Mouse (Mus musculus) intestine, embryonic 14.5 days (tissue): ENCODE results near the gene Crispld2. TPM values are rescaled to one million over a fixed set of nuclear protein-coding genes. Genes with fewer than 3 reads are reported as not detected.

Source experiments
- ATAC-seq: fragments of 200-750 bp; cut with Nextera tagmentation; replicated peaks from 2 replicates; pipeline ENCODE4 v1.8.0; 2017; ENCODE audit warnings: low read depth, moderate number of reproducible peaks, moderate TSS enrichment, moderate library complexity; ENCODE audit not compliant: low FRiP score, low TSS enrichment
- DNase-seq: peaks from one replicate; pipeline ENCODE4 v3.0.0-alpha.2; 2018; ENCODE audit warnings: low spot score
- H3K27ac ChIP-seq: fragments of 300-500 bp; sonication (generic); 2 replicates; pipeline ENCODE4 v1.5.1; 2014; ENCODE audit warnings: low read depth, mild to moderate bottlenecking, control low read depth
- H3K27me3 ChIP-seq: fragments of 300-500 bp; sonication (generic); replicated peaks from 2 replicates; pipeline ENCODE4 v1.6.1; 2014; ENCODE audit warnings: low read length, control low read depth; ENCODE audit not compliant: control insufficient read depth, insufficient read depth
- H3K36me3 ChIP-seq: fragments of 300-500 bp; sonication (generic); 2 replicates; pipeline ENCODE4 v1.6.1; 2014; ENCODE audit warnings: low read length, control low read depth; ENCODE audit not compliant: control insufficient read depth, insufficient read depth
- H3K4me1 ChIP-seq: fragments of 300-500 bp; sonication (generic); replicated peaks from 2 replicates; pipeline ENCODE4 v1.6.1; 2014; ENCODE audit warnings: low read length, control low read depth, mixed read lengths; ENCODE audit not compliant: control insufficient read depth, insufficient read depth
- H3K4me2 ChIP-seq: fragments of 300-500 bp; sonication (generic); 2 replicates; pipeline ENCODE4 v1.6.1; 2014; ENCODE audit warnings: low read length
- H3K4me3 ChIP-seq: fragments of 300-500 bp; sonication (generic); 2 replicates; pipeline ENCODE4 v1.5.1; 2014; ENCODE audit warnings: low read depth, low read length, control low read depth, mixed read lengths
- H3K9ac ChIP-seq: fragments of 300-500 bp; sonication (generic); 2 replicates; pipeline ENCODE4 v1.6.1; 2014; ENCODE audit warnings: mild to moderate bottlenecking, low read length
- H3K9me3 ChIP-seq: fragments of 300-500 bp; sonication (generic); 2 replicates; pipeline ENCODE4 v1.6.1; 2016; ENCODE audit warnings: low read length, control low read depth; ENCODE audit not compliant: control insufficient read depth
- whole genome bisulfite sequencing: fragments of 180-500 bp; shearing (Covaris S2); extraction: QIAGEN DNeasy Blood & Tissue Kit; methylation state at CpG from one replicate; pipeline ENCODE4 v1.1.7; 2014; 5-methylcytosine and 5-hydroxymethylcytosine counted together
- polyA plus RNA-seq: library from polyadenylated mRNA; unstranded; fragments of >200 nt; fragmentation: Nextera tagmentation; extraction: Ambion mirVana; gene quantifications from 2 replicates; pipeline ENCODE4 v1.2.1, GENCODE M21; 2014

The Crispld2 gene
- polyA plus RNA-seq, 1 experiment from 2014 or later = 18.0 TPM

DNA sequence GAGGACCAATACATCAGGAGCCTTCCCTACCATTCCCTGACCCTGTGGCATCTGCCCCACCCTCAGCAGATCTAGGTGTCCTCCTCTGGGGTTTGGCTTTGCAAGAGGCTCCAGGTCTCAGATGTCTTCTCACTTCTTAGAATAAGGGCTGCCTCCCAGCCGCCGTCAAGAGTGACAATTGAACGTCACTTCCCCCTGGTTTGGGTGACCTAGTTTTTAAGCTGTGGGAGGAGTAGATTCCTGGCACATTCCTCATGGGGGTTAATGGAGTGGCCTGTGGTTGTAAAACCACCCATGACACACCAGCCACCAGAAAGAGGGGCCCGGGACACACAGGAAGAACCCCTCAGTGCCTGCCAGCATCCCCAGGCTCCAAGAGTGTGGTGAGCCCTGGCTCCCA, 58.8 kb downstream of the Crispld2 start:
- Histone ChIP-seq H3K27me3 (no peaks in the 10 kb centered on the region), H3K27ac (no peak overlapping the region), H3K4me3 (no peak overlapping the region), H3K9me3 (no peaks in the 10 kb centered on the region), H3K36me3 (no peaks in the 10 kb centered on the region; the same call in 1 of the 2 replicates), H3K4me1 (peaks cover 4% of the 10 kb centered on the region; the same call in 1 of the 2 replicates), H3K9ac (no peak overlapping the region), H3K4me2 (no peak overlapping the region)
- DNase-seq (no peak), ATAC-seq (no peak)
- 41% methylated on average over 4 of the region's 4 CpGs for WGBS

DNA sequence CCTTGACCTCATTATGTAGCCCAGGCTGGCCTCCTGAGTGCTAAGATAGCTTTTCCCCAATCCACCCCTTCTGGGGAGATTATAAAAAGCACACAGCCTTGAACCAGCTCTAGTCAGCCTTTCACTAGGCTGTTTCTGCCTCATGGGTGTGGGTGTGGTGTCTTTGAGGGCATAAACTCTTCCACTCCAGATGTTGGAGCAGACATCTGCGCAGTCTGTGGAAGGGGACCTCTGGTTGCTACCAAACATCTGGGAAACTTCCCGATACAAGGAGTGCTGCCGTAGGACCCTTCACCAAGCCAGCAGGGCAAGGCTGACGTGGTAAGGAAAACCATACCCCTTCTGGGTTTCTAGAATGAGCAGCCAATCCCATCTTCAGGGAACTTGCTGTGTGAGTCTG, 59.7 kb downstream of the Crispld2 start:
- ATAC-seq = no peak
- Histone ChIP-seq H3K9ac (no peak overlapping the region), H3K4me3 (no peak overlapping the region), H3K9me3 (no peaks in the 10 kb centered on the region), H3K36me3 (no peaks in the 10 kb centered on the region; the same call in 1 of the 2 replicates), H3K4me2 (no peak overlapping the region), H3K27ac (no peak overlapping the region), H3K4me1 (no peaks in the 10 kb centered on the region), H3K27me3 (no peaks in the 10 kb centered on the region)
- no peak for DNase-seq
- 75% methylated on average over 4 of the region's 4 CpGs for WGBS

DNA sequence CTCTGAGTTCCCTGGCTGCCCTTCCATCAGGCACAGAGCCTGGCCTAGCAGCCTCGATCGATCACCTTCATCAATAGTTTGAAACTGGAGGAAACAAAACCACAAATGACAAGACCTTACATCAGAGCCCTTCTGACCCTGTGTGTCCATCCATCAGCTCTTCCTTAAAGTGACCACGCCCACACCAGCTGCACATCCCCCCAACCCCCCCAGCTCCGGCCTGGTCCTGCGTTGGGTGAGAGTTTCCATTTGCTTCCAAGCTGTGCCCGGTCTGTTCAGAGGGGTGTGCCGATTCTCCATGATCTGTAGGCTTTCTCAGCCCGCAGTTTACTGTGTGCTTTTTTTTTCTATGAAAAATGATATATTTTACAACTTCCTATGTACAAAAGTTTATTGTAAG, 60.1 kb downstream of the Crispld2 start:
- Histone ChIP-seq H3K4me1 (no peaks in the 10 kb centered on the region), H3K36me3 (no peaks in the 10 kb centered on the region; the same call in 1 of the 2 replicates), H3K27ac (no peak overlapping the region), H3K9ac (no peak overlapping the region), H3K27me3 (no peaks in the 10 kb centered on the region), H3K4me3 (no peak overlapping the region), H3K9me3 (no peaks in the 10 kb centered on the region), H3K4me2 (no peak overlapping the region)
- ATAC-seq (no peak), DNase-seq (no peak)
- 75% methylated on average over 8 of the region's 8 CpGs for WGBS

DNA sequence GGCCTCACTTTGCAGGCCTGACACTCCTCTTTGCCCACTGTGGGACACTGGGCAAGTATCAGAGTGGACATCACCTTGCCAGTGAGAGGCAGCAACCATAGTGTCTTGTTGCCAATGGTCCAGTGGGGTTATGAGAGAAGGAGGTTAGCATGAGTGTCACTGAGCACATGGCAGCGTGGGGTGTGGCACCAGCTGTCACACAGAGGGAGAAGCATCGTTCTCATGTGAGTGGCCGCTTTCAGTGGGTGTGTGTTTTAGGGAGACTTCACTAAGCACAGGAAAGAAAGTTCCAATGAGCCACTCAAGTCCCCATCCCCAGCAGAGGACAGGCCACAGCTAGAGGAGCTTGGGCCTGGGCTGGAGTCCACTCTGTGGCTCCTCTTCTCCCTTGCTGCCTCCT, 62.6 kb downstream of the Crispld2 start:
- no peak for ATAC-seq
- 94% methylated on average over 3 of the region's 3 CpGs for WGBS

DNA sequence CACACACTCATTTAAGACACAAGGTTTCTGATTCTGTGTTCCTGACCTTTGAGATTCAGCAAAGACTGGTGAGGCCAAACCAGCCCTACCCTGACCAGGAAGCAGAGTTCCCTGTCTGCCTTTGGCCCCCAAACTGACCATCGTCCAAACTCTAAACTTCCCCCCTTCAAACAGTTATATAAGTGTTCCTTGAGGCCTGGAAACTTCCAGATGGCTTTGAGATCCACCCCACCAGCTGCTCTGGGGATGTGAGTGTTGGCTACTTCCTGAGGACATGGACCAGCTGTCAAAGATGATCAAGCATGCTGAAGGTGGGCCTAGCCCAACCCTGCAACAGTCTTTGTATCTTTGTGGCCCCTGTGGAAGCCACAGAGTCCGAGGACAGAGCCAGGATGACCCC, 64.8 kb downstream of the Crispld2 start:
- Histone ChIP-seq H3K4me1 (no peaks in the 10 kb centered on the region), H3K4me3 (no peak overlapping the region), H3K27me3 (no peaks in the 10 kb centered on the region), H3K27ac (no peak overlapping the region), H3K9ac (no peak overlapping the region), H3K4me2 (no peak overlapping the region), H3K9me3 (no peaks in the 10 kb centered on the region), H3K36me3 (no peaks in the 10 kb centered on the region)
- 66% methylated on average over 2 of the region's 2 CpGs for WGBS
- ATAC-seq (no peak), DNase-seq (no peak)

More for the DNA sequence above, 62.6 kb downstream of the Crispld2 start:
- Histone ChIP-seq H3K9me3 (no peaks in the 10 kb centered on the region), H3K4me2 (no peak overlapping the region), H3K9ac (no peak overlapping the region), H3K36me3 (no peaks in the 10 kb centered on the region; the same call in 1 of the 2 replicates), H3K27ac (no peak overlapping the region), H3K27me3 (no peaks in the 10 kb centered on the region), H3K4me1 (no peaks in the 10 kb centered on the region), H3K4me3 (no peak overlapping the region)
- DNase-seq = no peak

DNA sequence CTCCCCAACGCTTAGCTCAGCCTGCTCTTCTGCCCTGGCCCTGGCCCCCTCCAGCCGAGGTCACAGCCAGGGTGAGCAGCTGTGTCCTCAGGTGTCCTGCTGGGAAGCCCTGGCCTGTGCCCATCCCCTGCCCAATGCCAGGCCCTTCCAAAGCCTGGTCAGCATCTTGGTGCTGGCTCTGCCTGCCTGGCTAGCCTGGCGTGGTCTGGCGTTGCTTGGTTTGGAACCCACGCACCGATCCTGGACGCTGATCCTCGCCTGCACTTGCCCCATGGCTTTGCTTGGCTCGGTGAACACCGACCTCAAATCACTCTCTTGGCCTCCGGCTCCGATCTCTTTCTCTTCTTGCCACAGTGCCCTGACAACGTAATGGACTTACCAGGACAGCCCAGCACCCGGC, 70.5 kb downstream of the Crispld2 start:
- DNase-seq (no peak), ATAC-seq (no peak)
- Histone ChIP-seq H3K4me2 (no peak overlapping the region), H3K9ac (no peak overlapping the region), H3K4me3 (no peak overlapping the region), H3K4me1 (no peaks in the 10 kb centered on the region), H3K27ac (no peak overlapping the region), H3K27me3 (no peaks in the 10 kb centered on the region), H3K36me3 (no peaks in the 10 kb centered on the region), H3K9me3 (peaks cover 6% of the 10 kb centered on the region; the same call in 1 of the 2 replicates)
- 89% methylated on average over 14 of the region's 14 CpGs for WGBS

DNA sequence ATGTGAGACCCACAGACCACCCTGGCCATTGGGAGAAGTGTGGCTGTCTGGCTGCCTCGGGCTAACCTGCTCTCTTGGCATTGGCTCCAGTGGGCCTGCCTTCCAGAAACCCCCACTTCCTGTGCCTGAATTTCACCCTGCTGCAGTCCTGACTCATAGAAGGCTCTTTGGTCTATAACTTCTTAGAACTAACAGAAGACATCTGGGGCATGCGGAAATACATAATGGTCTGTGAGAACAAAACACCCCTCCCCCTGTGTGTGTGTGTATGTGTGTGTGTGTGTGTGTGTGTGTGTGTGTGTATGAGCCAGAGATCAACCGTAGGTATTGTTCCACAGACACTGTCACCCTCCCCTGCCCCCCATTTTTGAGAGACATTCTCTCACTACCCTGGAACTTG, 71.1 kb downstream of the Crispld2 start:
- no peak overlapping the region for H3K4me3 ChIP-seq

DNA sequence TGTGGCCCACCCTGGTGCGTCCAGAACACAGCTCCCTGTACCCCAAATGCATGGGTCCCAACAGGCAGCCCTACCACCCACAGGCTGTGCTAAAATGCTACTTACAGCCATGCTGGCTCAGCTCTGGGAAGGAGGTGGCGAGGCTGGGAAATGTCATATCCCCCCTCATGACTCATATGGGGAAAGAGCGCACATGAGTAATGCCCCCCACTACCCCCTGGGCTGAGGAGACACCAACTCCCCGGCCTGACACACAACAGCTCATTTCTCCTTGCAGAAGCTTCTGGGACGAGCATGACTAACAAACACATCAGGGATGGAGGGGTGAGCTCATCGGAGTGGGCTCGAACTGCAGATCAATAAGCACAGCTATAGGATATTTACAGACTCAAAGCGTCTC, 73.4 kb downstream of the Crispld2 start:
- Histone ChIP-seq H3K9me3 (peaks cover 6% of the 10 kb centered on the region; the same call in 1 of the 2 replicates), H3K36me3 (no peaks in the 10 kb centered on the region), H3K4me2 (no peak overlapping the region), H3K27ac (no peak overlapping the region), H3K4me1 (no peaks in the 10 kb centered on the region), H3K4me3 (no peak overlapping the region), H3K27me3 (no peaks in the 10 kb centered on the region), H3K9ac (no peak overlapping the region)
- DNase-seq (no peak), ATAC-seq (no peak)
- WGBS = 88% methylated on average over 8 of the region's 8 CpGs

More for the DNA sequence above, 71.1 kb downstream of the Crispld2 start:
- 82% methylated on average over 3 of the region's 3 CpGs for WGBS
- H3K9ac ChIP-seq = no peak overlapping the region
- no peak overlapping the region for H3K4me2 ChIP-seq
- no peaks in the 10 kb centered on the region for H3K36me3 ChIP-seq
- no peaks in the 10 kb centered on the region for H3K4me1 ChIP-seq
- peaks cover 6% of the 10 kb centered on the region; the same call in 1 of the 2 replicates for H3K9me3 ChIP-seq
- no peak for ATAC-seq
- no peak for DNase-seq
- no peaks in the 10 kb centered on the region for H3K27me3 ChIP-seq
- no peak overlapping the region for H3K27ac ChIP-seq

DNA sequence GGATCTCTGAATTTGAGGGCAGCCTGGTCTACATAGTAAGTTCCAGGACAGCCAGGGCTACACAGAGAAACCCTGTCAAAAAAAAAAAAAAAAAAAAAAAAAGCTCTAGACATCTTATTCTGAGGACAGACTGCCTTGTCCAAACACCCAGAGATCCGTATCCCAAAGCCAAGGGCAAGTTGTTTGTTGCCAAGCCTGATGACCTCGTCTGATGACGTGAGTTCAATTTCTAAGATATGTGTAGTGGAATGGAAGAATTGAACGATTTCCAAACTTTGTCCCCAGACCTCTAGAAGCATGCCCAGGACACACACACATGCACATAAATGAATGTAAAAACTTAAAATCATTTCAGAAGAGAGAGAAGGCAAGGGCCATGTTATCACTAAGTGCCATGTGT, 74.0 kb downstream of the Crispld2 start:
- Histone ChIP-seq H3K9me3 (peaks cover 6% of the 10 kb centered on the region; the same call in 1 of the 2 replicates), H3K4me1 (no peaks in the 10 kb centered on the region), H3K27ac (no peak overlapping the region), H3K36me3 (no peaks in the 10 kb centered on the region), H3K27me3 (no peaks in the 10 kb centered on the region), H3K4me2 (no peak overlapping the region), H3K9ac (no peak overlapping the region), H3K4me3 (no peak overlapping the region)
- ATAC-seq (no peak), DNase-seq (no peak)
- 83% methylated on average over 4 of the region's 4 CpGs for WGBS
